Mouse (Mus musculus) ES-E14 (cell line): Measurements from ENCODE around the gene Pip4k2b. TPM values are rescaled to one million over a fixed set of nuclear protein-coding genes. Genes with fewer than 3 reads are reported as not detected.

Experiments used
- DNase-seq: peaks from one replicate; pipeline ENCODE4 v3.0.0-alpha.2; 2013; ENCODE audit warnings: low read depth, low spot score
- H3K27ac ChIP-seq: 2 replicates; pipeline ENCODE4 v1.5.1; 2012; ENCODE audit warnings: low read depth, mild to moderate bottlenecking, low read length, moderate library complexity, mixed read lengths; ENCODE audit not compliant: poor library complexity, insufficient read depth, severe bottlenecking
- H3K36me3 ChIP-seq: 2 replicates; pipeline ENCODE4 v1.6.1; 2012; ENCODE audit warnings: mild to moderate bottlenecking, low read length, moderate library complexity, mixed read lengths; ENCODE audit not compliant: control insufficient read depth, poor library complexity, insufficient read depth, severe bottlenecking
- H3K4me1 ChIP-seq, 2 experiments: fragments of 150-350 bp in 1 of 2; sonication (generic) in 1 of 2; 2 replicates each; pipeline ENCODE4 v1.6.1; 2012; ENCODE audit warnings: low read length in 2 of 2, mild to moderate bottlenecking in 1 of 2, mixed read lengths in 1 of 2; ENCODE audit not compliant: control insufficient read depth in 2 of 2, insufficient read depth in 2 of 2, poor library complexity in 1 of 2
- H3K4me3 ChIP-seq, 2 experiments: fragments of 150-350 bp in 1 of 2; sonication (generic) in 1 of 2; 2 replicates each; pipeline ENCODE4 v1.5.1; 2012; ENCODE audit warnings: low read length in 2 of 2, low read depth in 1 of 2, mild to moderate bottlenecking in 1 of 2, mixed read lengths in 1 of 2; ENCODE audit not compliant: insufficient read depth in 1 of 2, poor library complexity in 1 of 2, severe bottlenecking in 1 of 2
- H3K9ac ChIP-seq: 2 replicates; pipeline ENCODE4 v1.6.1; 2012; ENCODE audit warnings: low read depth, mild to moderate bottlenecking, low read length, mixed read lengths; ENCODE audit not compliant: poor library complexity, insufficient read depth, severe bottlenecking
- H3K9me3 ChIP-seq: fragments of 150-350 bp; sonication (generic); 2 replicates; pipeline ENCODE4 v1.6.1; 2012; ENCODE audit warnings: low read depth, mild to moderate bottlenecking, low read length; ENCODE audit not compliant: control insufficient read depth, insufficient read depth
- CHD2 ChIP-seq: IDR thresholded peaks from 2 replicates; pipeline ENCODE4 v1.6.1; 2014; ENCODE audit warnings: mild to moderate bottlenecking, low read depth, low read length, inconsistent platforms
- HCFC1 ChIP-seq: IDR thresholded peaks from 2 replicates; pipeline ENCODE4 v1.6.1; 2012; ENCODE audit warnings: low read length, inconsistent platforms, borderline replicate concordance; ENCODE audit not compliant: insufficient read depth
- MAFK ChIP-seq: IDR thresholded peaks from 2 replicates; pipeline ENCODE4 v1.6.1; 2014; ENCODE audit warnings: mild to moderate bottlenecking, low read depth, low read length, inconsistent platforms; ENCODE audit not compliant: insufficient read depth
- ZC3H11A ChIP-seq: IDR thresholded peaks from 2 replicates; pipeline ENCODE4 v1.6.1; 2012; ENCODE audit warnings: low read depth, mild to moderate bottlenecking, inconsistent platforms, low read length, borderline replicate concordance
- ZNF384 ChIP-seq: IDR thresholded peaks from 2 replicates; pipeline ENCODE4 v1.6.1; 2012; ENCODE audit warnings: low read depth, low read length, inconsistent platforms
- in situ Hi-C, 2 experiments: fragments of 600-800 bp; cut with MboI; formaldehyde crosslinking; loops; one replicate each; pipeline ENCODE4 v1.15.1; 2025; ENCODE audit warnings: low sequenced_read_pairs in 2 of 2, inconsistent platforms in 1 of 2; ENCODE audit not compliant: unreplicated experiment in 2 of 2
- total RNA-seq: library from RNA; depleted of rRNA; stranded (reverse); fragments of 300-350 nt; gene quantifications from 2 replicates; pipeline ENCODE4 v1.2.3, GENCODE M21; 2012

Gene Pip4k2b
- total RNA-seq, 1 experiment = 31.3 TPM

- Histone ChIP-seq H3K4me3 (no peak overlapping the region), H3K27ac (peak overlapping the region; percentile 40; the same call in 1 of the 2 replicates), H3K9me3 (no peaks in the 10 kb centered on the region), H3K9ac (no peak overlapping the region), H3K4me1 (peaks cover 0 to 8% of the 10 kb centered on the region in 2 experiments; a peak in 1 of 4 replicates), H3K36me3 (no peaks in the 10 kb centered on the region)
- TF ChIP-seq CHD2 = no peak
- TF ChIP-seq ZNF384 = 0 out of 2 replicates have a peak, but pooled peaks have one; percentile 48
- no peak for DNase-seq
- in situ Hi-C loops = no loop called here
Observed at GRCm38 (mm10) chr11:97787961-97788360, 43.5 kb upstream of the Pip4k2b start.

GRCm38 (mm10) chr11:97782564-97782895 is 38.0 kb upstream of the Pip4k2b start:
- in situ Hi-C loops = no loop called here
- Histone ChIP-seq H3K4me1 (no peaks in the 10 kb centered on the region), H3K4me3 (peak overlapping the region; percentile 83 to 98), H3K27ac (no peak overlapping the region; the same call in 1 of the 2 replicates), H3K9ac (peak overlapping the region; percentile 75), H3K9me3 (no peaks in the 10 kb centered on the region), H3K36me3 (peaks cover 40% of the 10 kb centered on the region)
- no peak for TF ChIP-seq MAFK
- TF ChIP-seq ZNF384 = no peak
- TF ChIP-seq HCFC1 = no peak
- no peak for TF ChIP-seq ZC3H11A
- no peak for TF ChIP-seq CHD2
- DNase-seq = no peak

GRCm38 (mm10) chr11:97781832-97782563 is 37.5 kb upstream of the Pip4k2b start, which contains the start of gene Rpl23:
TSS of gene Rpl23 (minus strand) at chr11:97782437.
- TF ChIP-seq ZC3H11A (no peak), HCFC1 (peak; percentile 84), ZNF384 (no peak), CHD2 (no peak), MAFK (no peak)
- Histone ChIP-seq H3K9ac (peak within 1 kb of the TSS; percentile 100), H3K36me3 (peaks cover 45% of the 10 kb centered on the region), H3K4me1 (no peaks in the 10 kb centered on the region), H3K9me3 (no peaks in the 10 kb centered on the region), H3K27ac (peak within 1 kb of the TSS; percentile 94), H3K4me3 (peak within 1 kb of the TSS; percentile 83 to 98)
- peak; percentile 97 for DNase-seq
- in situ Hi-C loops = no loop called here

- H3K9me3 ChIP-seq = no peaks in the 10 kb centered on the region
- H3K4me1 ChIP-seq = no peaks in the 10 kb centered on the region
- peaks cover 49% of the 10 kb centered on the region for H3K36me3 ChIP-seq
- no peak for TF ChIP-seq ZC3H11A
- TF ChIP-seq HCFC1 = no peak
- no peak for TF ChIP-seq CHD2
- TF ChIP-seq ZNF384 = no peak
- no peak for TF ChIP-seq MAFK
- peak overlapping the region; percentile 94 for H3K27ac ChIP-seq
- H3K4me3 ChIP-seq = peak overlapping the region; percentile 83 to 98
- no peak for DNase-seq
- peak overlapping the region; percentile 100 for H3K9ac ChIP-seq
- in situ Hi-C loops = no loop called here
Observed at GRCm38 (mm10) chr11:97781478-97781831, 37.0 kb upstream of the Pip4k2b start.
